Mouse (Mus musculus) heart, adult 2 months (tissue): Measurements from ENCODE around the gene Sema5b. TPM values are rescaled to one million over a fixed set of nuclear protein-coding genes. Genes with fewer than 3 reads are reported as not detected.

ENCODE experiments used
- DNase-seq, 2 experiments: peaks; one replicate each; pipeline ENCODE4 v3.0.0; 2021
- H3K27ac ChIP-seq: fragments of 200-600 bp; 2 replicates; pipeline ENCODE4 v1.8.1; 2022
- H3K27me3 ChIP-seq: fragments of 200-500 bp; 2 replicates; pipeline ENCODE4 v1.6.1; 2012; ENCODE audit warnings: mild to moderate bottlenecking, low read length, inconsistent platforms, mixed read lengths; ENCODE audit not compliant: control insufficient read depth, insufficient read depth
- H3K36me3 ChIP-seq: fragments of 200-500 bp; 2 replicates; pipeline ENCODE4 v1.6.1; 2012; ENCODE audit warnings: low read length, inconsistent platforms; ENCODE audit not compliant: control insufficient read depth, insufficient read depth
- H3K4me1 ChIP-seq: fragments of 200-500 bp; 2 replicates; pipeline ENCODE4 v1.6.1; 2011; ENCODE audit warnings: low read length; ENCODE audit not compliant: control insufficient read depth, insufficient read depth
- H3K4me3 ChIP-seq: fragments of 200-600 bp; 2 replicates; pipeline ENCODE4 v1.8.1; 2022
- H3K79me2 ChIP-seq: fragments of 200-500 bp; replicated peaks from 2 replicates; pipeline ENCODE4 v1.6.1; 2012; ENCODE audit warnings: mild to moderate bottlenecking, inconsistent platforms, low read length, moderate library complexity, mixed read lengths; ENCODE audit not compliant: control insufficient read depth, insufficient read depth
- H3K9ac ChIP-seq: fragments of 200-500 bp; 2 replicates; pipeline ENCODE4 v1.6.1; 2012; ENCODE audit warnings: low read depth, mild to moderate bottlenecking, control low read depth, inconsistent platforms, low read length, mixed read lengths
- CTCF ChIP-seq: fragments of 200-600 bp; IDR thresholded peaks from 2 replicates; pipeline ENCODE4 v1.8.1; 2022; ENCODE audit warnings: antibody characterized with exemption, mild to moderate bottlenecking, moderate library complexity
- EP300 ChIP-seq: fragments of 200-500 bp; IDR thresholded peaks from 2 replicates; pipeline ENCODE4 v1.6.1; 2011; ENCODE audit warnings: low read depth, low read length, control low read depth; ENCODE audit not compliant: insufficient read depth
- POLR2A ChIP-seq: fragments of 200-500 bp; IDR thresholded peaks from 2 replicates; pipeline ENCODE4 v1.6.1; 2011; ENCODE audit warnings: mild to moderate bottlenecking, low read depth, low read length, control low read depth; ENCODE audit not compliant: insufficient read depth
- WGBS: fragments of 180-500 bp; shearing (Covaris S2); methylation state at CpG from one replicate; pipeline ENCODE4 v1.1.7; 2018; 5-methylcytosine and 5-hydroxymethylcytosine counted together
- intact Hi-C: fragments of 180-260 bp; cut with DNase I; formaldehyde crosslinking; loops from one replicate; pipeline ENCODE4 v1.15.1; 2025
- polyA plus RNA-seq: library from polyadenylated mRNA; depleted of rRNA; stranded (reverse); fragments of >200 nt; gene quantifications from 2 replicates; pipeline ENCODE4 v1.2.3, GENCODE M21; 2012
- total RNA-seq, 2 experiments: library from RNA; stranded (reverse); gene quantifications; 2 replicates each; pipeline ENCODE4 v1.2.3; 2021

Gene Sema5b
- total and polyA plus RNA-seq, 3 experiments = 1.5 to 3.0 (median 1.8) TPM

DNA sequence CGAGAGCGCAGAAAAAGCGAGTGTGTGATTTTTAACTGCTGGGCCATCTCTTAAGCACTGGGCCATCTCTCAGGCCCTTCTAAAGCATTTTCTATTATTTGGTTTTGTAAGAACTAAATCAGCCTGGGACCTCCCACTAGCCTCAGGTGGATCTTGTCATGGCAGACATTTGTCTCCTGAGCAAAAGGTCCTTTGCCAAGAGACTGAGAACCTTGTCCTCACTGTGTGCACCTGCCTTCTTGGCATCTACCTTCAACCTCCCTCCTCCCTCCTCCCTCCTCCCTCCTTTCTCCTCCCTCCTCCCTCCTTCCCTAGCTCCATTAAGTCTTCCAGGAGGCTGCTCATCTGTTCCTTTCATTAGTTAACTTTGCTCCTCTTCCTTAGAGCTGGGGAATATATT, 32.6 kb downstream of the Sema5b start:
- TF ChIP-seq EP300 (no peak), POLR2A (no peak), CTCF (no peak)
- Histone ChIP-seq H3K4me3 (no peak overlapping the region), H3K36me3 (no peaks in the 10 kb centered on the region), H3K79me2 (no peaks in the 10 kb centered on the region), H3K9ac (no peak overlapping the region), H3K4me1 (no peaks in the 10 kb centered on the region), H3K27me3 (no peaks in the 10 kb centered on the region), H3K27ac (no peak overlapping the region)
- intact Hi-C loops = no loop called here
- DNase-seq = no peak
- 95% methylated on average over 3 of the region's 3 CpGs for WGBS

DNA sequence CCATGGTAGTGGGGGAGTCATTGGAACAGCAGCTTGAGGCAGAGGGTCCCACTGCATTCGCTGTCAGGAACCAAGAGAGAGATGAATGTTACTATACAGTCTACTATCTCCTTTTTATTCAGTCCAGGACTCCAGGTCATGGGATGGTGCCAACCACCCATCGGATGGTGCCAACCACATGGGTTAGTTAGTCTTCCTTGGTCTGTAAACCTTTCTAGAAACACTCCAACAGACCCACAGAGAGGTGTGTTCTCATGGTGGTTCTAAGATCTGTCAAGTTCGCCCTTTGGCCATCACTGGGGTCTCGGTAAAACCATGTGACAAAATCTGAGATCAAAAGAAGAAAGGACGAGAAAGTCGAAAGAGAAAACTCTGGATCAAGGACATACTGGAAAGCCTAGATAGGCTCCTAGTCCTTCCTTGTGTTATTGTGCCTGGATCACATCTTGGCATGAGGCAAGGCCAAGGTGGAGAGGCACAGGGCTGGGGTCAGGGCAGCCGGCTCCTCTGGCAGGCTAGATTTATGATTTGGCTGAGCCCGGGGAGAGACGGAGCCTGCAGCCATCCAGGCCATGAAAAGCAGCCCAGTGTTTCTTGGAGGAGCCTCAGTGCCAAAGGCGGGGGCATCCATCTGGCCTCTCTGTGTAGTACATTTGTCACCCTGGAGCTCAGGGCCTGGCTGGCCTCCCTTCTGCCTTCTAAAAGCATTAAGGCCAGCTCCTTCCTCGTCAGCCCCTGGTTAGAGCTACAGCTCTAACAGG, 36.4 kb downstream of the Sema5b start:
- intact Hi-C loops = no loop called here
- H3K79me2 ChIP-seq = no peaks in the 10 kb centered on the region
- no peaks in the 10 kb centered on the region for H3K36me3 ChIP-seq
- H3K9ac ChIP-seq = no peak overlapping the region
- no peaks in the 10 kb centered on the region for H3K4me1 ChIP-seq
- H3K4me3 ChIP-seq = no peak overlapping the region
- DNase-seq = no peak
- WGBS = 89% methylated on average over 11 of the region's 11 CpGs
- H3K27me3 ChIP-seq = no peaks in the 10 kb centered on the region
- TF ChIP-seq CTCF = no peak
- no peak for TF ChIP-seq EP300
- no peak for TF ChIP-seq POLR2A
- no peak overlapping the region for H3K27ac ChIP-seq

DNA sequence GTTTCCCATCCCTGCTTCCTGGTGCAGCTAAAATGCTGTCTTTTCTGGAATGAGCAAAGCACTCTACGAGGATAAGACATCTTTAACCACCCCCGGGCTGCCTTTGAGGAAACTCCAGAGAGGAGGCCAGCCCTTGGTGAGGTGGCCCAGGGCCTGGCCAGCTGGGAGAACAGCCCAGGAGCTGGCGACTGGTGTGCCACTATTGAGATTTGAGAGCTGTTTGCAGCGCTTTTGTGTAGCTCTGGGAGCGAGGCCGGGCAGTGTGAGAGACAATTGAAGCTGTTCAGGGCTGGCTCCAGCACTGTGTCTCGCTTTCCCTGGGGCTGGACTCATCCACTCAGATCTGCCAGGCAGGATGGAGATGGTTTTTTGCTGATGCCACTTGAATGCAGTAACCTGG, 40.4 kb downstream of the Sema5b start:
- 71% methylated on average over 7 of the region's 7 CpGs for WGBS
- DNase-seq = no peak
- TF ChIP-seq POLR2A = no peak
- no peak for TF ChIP-seq EP300
- no peak for TF ChIP-seq CTCF
- Histone ChIP-seq H3K4me3 (no peak overlapping the region), H3K4me1 (no peaks in the 10 kb centered on the region), H3K36me3 (no peaks in the 10 kb centered on the region), H3K27me3 (no peaks in the 10 kb centered on the region), H3K9ac (no peak overlapping the region), H3K79me2 (no peaks in the 10 kb centered on the region), H3K27ac (no peak overlapping the region)
- intact Hi-C loops = no loop called here

DNA sequence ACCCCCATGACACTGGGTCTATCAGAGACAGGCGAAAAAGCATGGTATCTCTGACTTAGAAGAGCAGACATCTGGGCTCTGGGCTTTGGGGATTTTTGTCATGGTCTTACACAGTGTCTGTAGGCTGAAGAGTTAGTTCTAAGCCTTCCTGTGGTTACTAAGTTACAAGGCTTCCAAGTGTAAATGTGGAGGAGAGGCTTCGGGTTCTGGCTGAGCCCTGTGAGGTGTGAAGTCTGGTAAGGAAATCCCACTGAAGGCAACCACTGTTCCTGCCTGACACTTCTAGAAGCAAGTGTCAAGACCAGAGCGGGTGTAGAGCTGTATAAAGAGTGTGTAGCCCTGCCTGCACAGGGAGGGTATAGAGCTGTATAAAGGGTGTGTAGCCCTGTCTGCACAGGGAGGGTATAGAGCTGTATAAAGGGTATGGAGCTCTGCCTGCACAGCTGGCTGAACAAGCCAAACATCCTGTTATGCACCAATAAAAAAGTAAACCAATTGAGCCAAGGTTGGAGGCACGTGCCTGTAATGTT, 42.7 kb downstream of the Sema5b start:
- Histone ChIP-seq H3K27me3 (0 out of 2 replicates have a peak, but pooled peaks cover 2% of the 10 kb centered on the region), H3K4me1 (no peaks in the 10 kb centered on the region), H3K36me3 (no peaks in the 10 kb centered on the region), H3K27ac (no peak overlapping the region), H3K79me2 (no peaks in the 10 kb centered on the region), H3K9ac (no peak overlapping the region), H3K4me3 (no peak overlapping the region)
- DNase-seq = no peak
- TF ChIP-seq POLR2A = no peak
- TF ChIP-seq EP300 = no peak
- TF ChIP-seq CTCF = no peak
- 68% methylated on average over 4 of the region's 4 CpGs for WGBS
- intact Hi-C loops = no loop called here

DNA sequence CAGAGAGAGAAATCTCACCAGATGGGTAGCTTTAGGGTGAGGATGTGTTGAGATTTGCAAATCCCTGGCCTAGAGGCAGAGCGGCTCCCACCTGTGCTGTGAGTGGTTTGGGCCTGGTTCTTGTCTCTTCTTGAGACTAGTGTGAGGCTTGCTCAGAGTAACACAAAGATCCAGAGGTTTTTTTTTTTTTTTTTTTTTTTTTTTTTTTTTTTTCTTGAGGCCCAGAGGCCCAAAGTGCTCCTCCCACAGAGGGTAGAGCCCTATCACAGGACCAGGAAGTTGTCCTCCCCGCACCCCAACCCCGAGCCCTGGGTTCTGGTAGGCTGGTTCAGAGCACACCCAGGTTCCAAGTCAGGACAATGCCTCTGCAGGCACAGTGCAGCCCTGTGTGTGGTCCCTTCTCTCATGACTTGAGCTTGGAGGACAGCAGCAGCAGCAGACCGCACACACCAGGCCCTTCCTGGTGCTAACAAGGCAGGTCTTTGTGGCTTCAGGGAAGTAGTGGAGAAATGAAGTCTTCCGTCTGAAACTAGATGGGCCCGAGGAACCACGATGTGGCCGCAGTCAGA, 44.3 kb downstream of the Sema5b start:
- 85% methylated on average over 8 of the region's 8 CpGs for WGBS
- H3K4me3 ChIP-seq = no peak overlapping the region
- TF ChIP-seq POLR2A (no peak), CTCF (no peak), EP300 (no peak)

DNA sequence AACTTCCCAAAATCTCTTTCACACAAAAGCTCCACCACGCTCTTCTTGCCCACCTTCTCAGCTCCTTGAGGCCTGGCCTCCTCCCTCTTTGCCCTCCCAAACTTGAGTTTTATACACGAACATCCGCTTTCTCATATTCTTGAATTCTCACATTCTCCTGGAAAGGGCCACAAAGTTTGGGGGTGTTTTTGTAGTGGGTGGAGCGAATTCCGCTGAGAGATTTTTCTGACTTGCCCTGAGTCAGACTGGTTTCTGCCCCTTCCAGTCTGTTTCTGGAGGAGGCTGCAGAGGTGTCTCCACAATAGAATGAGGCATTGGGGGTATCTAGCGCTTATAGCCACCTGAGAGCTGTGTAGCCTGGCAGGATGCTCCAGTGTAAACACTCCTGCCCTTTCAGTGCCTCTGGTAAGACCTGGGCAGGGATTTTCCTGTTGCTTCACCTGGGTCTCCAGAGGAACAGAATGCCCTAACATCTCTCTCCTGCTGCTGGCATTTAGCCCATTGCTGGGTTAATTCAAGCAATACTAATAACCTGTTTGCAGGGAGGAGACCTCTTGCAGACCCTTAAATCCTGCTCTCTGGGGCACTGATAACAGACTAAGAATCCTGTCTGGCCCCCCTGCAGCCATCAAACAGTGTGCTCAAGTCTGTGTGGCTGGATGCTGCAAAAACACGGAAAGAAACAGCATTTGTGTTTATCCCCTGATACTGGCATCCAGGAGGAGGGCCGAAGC, 46.3 kb downstream of the Sema5b start:
- Histone ChIP-seq H3K27ac (no peak overlapping the region), H3K27me3 (peaks cover 2% of the 10 kb centered on the region; the same call in 1 of the 2 replicates), H3K79me2 (no peaks in the 10 kb centered on the region), H3K4me1 (no peaks in the 10 kb centered on the region), H3K4me3 (no peak overlapping the region), H3K36me3 (no peaks in the 10 kb centered on the region), H3K9ac (no peak overlapping the region)
- intact Hi-C loops = no loop called here
- TF ChIP-seq POLR2A (no peak), CTCF (no peak), EP300 (no peak)
- WGBS = 76% methylated on average over 8 of the region's 8 CpGs
- no peak for DNase-seq

More for the DNA sequence above, 44.3 kb downstream of the Sema5b start:
- 0 out of 2 replicates have a peak, but pooled peaks cover 2% of the 10 kb centered on the region for H3K27me3 ChIP-seq
- intact Hi-C loops = no loop called here
- H3K27ac ChIP-seq = no peak overlapping the region
- H3K9ac ChIP-seq = no peak overlapping the region
- DNase-seq = no peak
- H3K79me2 ChIP-seq = no peaks in the 10 kb centered on the region
- no peaks in the 10 kb centered on the region for H3K4me1 ChIP-seq
- H3K36me3 ChIP-seq = no peaks in the 10 kb centered on the region
